Mouse (Mus musculus): Measurements from ENCODE around the gene Prkce. TPM values are rescaled to one million over a fixed set of nuclear protein-coding genes. Genes with fewer than 3 reads are reported as not detected.

Prkce gene
- 7.3 and 7.4 TPM in 2 replicates for polyA plus RNA-seq (2014; fragmentation: Nextera tagmentation; extraction: Ambion mirVana)

DNA sequence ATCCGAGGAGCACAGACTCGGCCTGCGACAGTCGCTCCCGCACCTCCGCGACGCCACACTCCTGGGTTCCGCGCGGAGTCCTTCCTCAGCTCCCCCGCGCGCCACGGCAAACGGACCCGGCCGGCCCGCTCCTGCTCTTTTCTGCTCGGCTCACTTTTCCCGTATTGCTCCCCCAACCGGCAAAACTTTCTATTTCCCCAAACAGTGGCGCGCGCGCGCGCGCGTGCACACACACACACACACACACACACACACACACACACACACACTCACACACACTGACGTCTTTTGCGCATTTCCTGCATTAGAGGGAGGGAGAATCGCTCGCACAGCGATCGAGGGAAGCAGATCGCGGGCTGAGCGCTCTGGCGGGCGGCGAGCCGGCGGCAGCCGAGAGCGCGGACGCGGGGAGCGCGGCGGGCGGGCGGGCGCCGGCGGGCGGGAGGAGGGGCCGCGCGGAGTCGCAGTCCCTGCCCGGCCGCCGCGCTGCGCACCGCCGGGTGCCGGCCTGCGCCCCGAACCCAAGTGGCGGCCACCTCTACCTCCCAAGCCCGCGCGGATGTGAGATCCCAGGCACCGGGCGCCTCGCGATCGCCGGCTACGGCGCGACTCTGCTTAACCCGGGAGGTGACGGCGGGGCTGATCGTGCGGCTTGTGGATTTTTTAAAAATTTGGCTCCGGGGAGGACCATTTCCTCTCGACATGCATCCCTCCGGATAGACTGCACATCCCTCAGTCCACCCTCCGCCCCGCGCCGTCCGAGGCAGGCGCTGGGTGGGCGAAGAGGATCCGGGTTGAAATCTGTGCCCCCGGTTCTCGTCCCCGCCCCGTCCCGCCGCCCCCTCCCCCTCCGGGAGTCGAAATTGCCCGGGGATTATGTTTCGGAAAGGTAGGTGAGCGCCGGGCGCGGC lies at the start of gene Prkce:
Prkce (plus strand) TSS at position 466 of the 911 bp plus-strand sequence.
- ATAC-seq (ENCODE audit: low FRiP score) (peak; percentile 77), DNase-seq (ENCODE audit: low spot score) (peak; percentile 90)
- Histone ChIP-seq H3K27me3 (ENCODE audit: control insufficient read depth, insufficient read depth, low read length) (no peaks in the 10 kb centered on the region), H3K36me3 (ENCODE audit: control insufficient read depth, insufficient read depth, low read length) (no peaks in the 10 kb centered on the region), H3K27ac (ENCODE audit: low read depth, low read length) (peak within 1 kb of the TSS; percentile 92), H3K4me1 (replicated peaks; ENCODE audit: control insufficient read depth, insufficient read depth, low read length) (peaks cover 3% of the 10 kb centered on the region; the same call in 1 of the 2 replicates), H3K9ac (ENCODE audit: low read depth, low read length) (peak within 1 kb of the TSS; percentile 81), H3K4me2 (replicated peaks; ENCODE audit: low read depth, low read length) (peak within 1 kb of the TSS; percentile 96), H3K4me3 (ENCODE audit: low read depth, low read length) (peak within 1 kb of the TSS; percentile 72), H3K9me3 (ENCODE audit: control insufficient read depth, low read length) (no peaks in the 10 kb centered on the region)
- WGBS = under 1% methylated on average over 66 of the region's 115 CpGs

DNA sequence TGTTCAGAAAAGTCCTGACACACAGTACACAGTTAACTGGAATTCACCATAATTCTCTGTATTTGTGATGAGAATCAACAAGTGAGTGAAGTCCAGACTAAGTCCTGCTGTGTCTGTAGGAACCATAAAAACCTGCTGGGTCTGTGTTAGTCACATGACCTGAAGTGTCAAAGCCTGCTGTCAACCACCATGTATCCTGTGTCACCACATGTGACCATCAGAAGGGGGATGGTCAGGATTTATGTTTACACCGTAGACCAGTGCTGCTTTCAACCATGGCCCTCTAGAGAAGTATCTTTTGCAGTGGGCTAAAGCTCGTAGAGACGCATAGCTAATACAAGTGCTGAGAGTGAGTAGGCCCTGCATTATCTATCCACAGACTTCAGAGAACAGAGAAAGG lies 44.4 kb upstream of the Prkce start:
- ATAC-seq (ENCODE audit: low FRiP score) (no peak), DNase-seq (ENCODE audit: low spot score) (no peak)
- no peaks in the 10 kb centered on the region for H3K9me3 ChIP-seq (ENCODE audit: control insufficient read depth, low read length)
- H3K36me3 ChIP-seq (ENCODE audit: control insufficient read depth, insufficient read depth, low read length) = no peaks in the 10 kb centered on the region
- H3K4me3 ChIP-seq (ENCODE audit: low read depth, low read length) = no peak overlapping the region
- no peak overlapping the region for H3K9ac ChIP-seq (ENCODE audit: low read depth, low read length)
- H3K4me1 ChIP-seq (replicated peaks; ENCODE audit: control insufficient read depth, insufficient read depth, low read length) = no peaks in the 10 kb centered on the region
- no peaks in the 10 kb centered on the region for H3K27me3 ChIP-seq (ENCODE audit: control insufficient read depth, insufficient read depth, low read length)
- WGBS = 86% methylated on average over 3 of the region's 3 CpGs
- H3K27ac ChIP-seq (ENCODE audit: low read depth, low read length) = no peak overlapping the region
- no peak overlapping the region for H3K4me2 ChIP-seq (replicated peaks; ENCODE audit: low read depth, low read length)

DNA sequence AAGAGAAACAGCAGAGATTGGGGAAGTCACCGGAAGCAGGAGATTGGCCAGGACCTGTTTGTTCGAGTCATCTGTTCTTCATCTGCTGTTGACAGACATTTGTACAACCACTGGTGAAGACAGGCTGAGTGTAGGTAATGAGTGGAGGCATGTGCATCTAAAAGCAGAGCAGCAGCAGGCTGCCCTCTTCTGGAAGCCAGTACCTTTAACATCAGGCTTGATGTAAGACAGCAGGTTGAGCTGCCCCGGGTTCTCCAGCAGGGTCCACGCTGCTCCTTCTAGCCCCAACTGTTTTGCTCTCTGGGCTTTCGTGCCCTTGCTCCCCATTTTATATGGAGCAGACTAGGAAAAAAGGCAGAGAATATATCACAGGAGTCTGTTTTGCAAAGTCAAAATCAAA lies 41.7 kb upstream of the Prkce start:
- H3K9ac ChIP-seq (ENCODE audit: low read depth, low read length) = no peak overlapping the region
- no peak overlapping the region for H3K27ac ChIP-seq (ENCODE audit: low read depth, low read length)
- no peaks in the 10 kb centered on the region for H3K9me3 ChIP-seq (ENCODE audit: control insufficient read depth, low read length)
- ATAC-seq (ENCODE audit: low FRiP score) (no peak), DNase-seq (ENCODE audit: low spot score) (no peak)
- H3K36me3 ChIP-seq (ENCODE audit: control insufficient read depth, insufficient read depth, low read length) = 0 out of 2 replicates have a peak, but pooled peaks cover 2% of the 10 kb centered on the region
- H3K27me3 ChIP-seq (ENCODE audit: control insufficient read depth, insufficient read depth, low read length) = no peaks in the 10 kb centered on the region
- no peaks in the 10 kb centered on the region for H3K4me1 ChIP-seq (replicated peaks; ENCODE audit: control insufficient read depth, insufficient read depth, low read length)
- H3K4me2 ChIP-seq (replicated peaks; ENCODE audit: low read depth, low read length) = no peak overlapping the region
- WGBS = 82% methylated on average over 5 of the region's 5 CpGs
- no peak overlapping the region for H3K4me3 ChIP-seq (ENCODE audit: low read depth, low read length)

DNA sequence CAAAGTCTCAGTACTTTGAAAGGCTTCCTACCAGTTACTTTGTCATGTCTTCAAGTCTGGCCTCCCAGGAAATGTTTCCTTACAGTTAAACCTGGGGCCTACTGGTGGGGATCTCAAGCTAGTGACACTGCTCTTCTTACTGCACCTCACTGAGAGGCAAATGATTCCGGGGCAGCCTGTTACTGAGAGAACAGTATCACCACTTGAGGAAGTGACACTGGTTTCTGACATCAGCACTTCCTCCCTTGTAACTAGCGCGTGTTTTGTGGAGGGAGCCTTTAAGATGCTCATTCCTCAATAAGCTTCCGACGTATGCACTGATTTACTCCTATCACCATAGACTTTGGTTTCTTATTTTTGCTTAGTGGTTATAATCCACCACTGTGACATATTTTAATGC lies 39.4 kb upstream of the Prkce start:
- Histone ChIP-seq H3K27me3 (ENCODE audit: control insufficient read depth, insufficient read depth, low read length) (no peaks in the 10 kb centered on the region), H3K36me3 (ENCODE audit: control insufficient read depth, insufficient read depth, low read length) (0 out of 2 replicates have a peak, but pooled peaks cover 2% of the 10 kb centered on the region), H3K4me3 (ENCODE audit: low read depth, low read length) (no peak overlapping the region), H3K9ac (ENCODE audit: low read depth, low read length) (no peak overlapping the region), H3K9me3 (ENCODE audit: control insufficient read depth, low read length) (no peaks in the 10 kb centered on the region), H3K27ac (ENCODE audit: low read depth, low read length) (no peak overlapping the region), H3K4me2 (replicated peaks; ENCODE audit: low read depth, low read length) (no peak overlapping the region), H3K4me1 (replicated peaks; ENCODE audit: control insufficient read depth, insufficient read depth, low read length) (no peaks in the 10 kb centered on the region)
- ATAC-seq (ENCODE audit: low FRiP score) (no peak), DNase-seq (ENCODE audit: low spot score) (no peak)
- 94% methylated on average over 5 of the region's 5 CpGs for WGBS

DNA sequence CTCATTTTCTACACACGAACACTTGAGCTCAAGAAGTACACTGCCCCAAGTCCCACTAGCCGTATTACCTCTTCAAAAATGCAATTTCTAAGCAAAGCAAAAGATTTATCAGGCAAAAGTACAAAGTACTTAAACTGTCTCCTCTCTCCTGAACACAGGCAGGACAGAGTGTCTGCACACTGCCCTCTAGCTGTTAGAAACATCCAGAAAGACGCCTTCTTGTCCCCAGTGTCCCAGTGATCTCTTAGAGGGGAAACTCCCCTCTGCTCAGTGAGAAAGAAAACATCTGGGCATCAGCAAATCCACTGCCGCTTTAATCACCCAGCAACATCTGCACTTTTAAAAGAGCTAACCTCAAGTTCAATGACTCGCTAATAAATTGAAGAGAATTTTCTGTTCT lies 35.1 kb upstream of the Prkce start:
- no peak overlapping the region for H3K9ac ChIP-seq (ENCODE audit: low read depth, low read length)
- H3K4me1 ChIP-seq (replicated peaks; ENCODE audit: control insufficient read depth, insufficient read depth, low read length) = no peaks in the 10 kb centered on the region
- no peaks in the 10 kb centered on the region for H3K27me3 ChIP-seq (ENCODE audit: control insufficient read depth, insufficient read depth, low read length)
- WGBS = 82% methylated on average over 5 of the region's 5 CpGs
- H3K36me3 ChIP-seq (ENCODE audit: control insufficient read depth, insufficient read depth, low read length) = 0 out of 2 replicates have a peak, but pooled peaks cover 2% of the 10 kb centered on the region
- no peak overlapping the region for H3K4me2 ChIP-seq (replicated peaks; ENCODE audit: low read depth, low read length)
- no peak overlapping the region for H3K27ac ChIP-seq (ENCODE audit: low read depth, low read length)
- no peak overlapping the region for H3K4me3 ChIP-seq (ENCODE audit: low read depth, low read length)
- DNase-seq (ENCODE audit: low spot score) (no peak), ATAC-seq (ENCODE audit: low FRiP score) (no peak)
- H3K9me3 ChIP-seq (ENCODE audit: control insufficient read depth, low read length) = no peaks in the 10 kb centered on the region

DNA sequence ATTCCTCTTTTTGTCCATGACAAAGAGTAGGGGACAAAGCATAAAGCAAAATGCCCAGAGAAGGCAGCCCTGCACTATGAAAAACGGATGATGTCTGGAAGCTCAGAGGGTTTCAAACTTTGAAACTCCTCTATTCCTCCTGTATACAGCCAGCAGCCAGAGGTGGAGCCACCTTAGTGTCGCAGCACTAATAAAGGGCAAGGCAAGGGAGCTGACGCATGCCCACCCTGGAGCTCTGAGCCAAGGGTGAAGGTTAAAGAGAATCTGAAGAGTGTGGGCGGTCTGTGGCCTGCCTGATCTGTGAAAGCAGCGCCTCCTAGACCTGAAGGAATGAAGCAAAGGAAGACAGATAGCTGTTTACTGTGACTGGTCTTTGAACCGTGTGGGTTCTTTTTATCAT lies 33.1 kb upstream of the Prkce start:
- H3K9me3 ChIP-seq (ENCODE audit: control insufficient read depth, low read length) = no peaks in the 10 kb centered on the region
- H3K4me2 ChIP-seq (replicated peaks; ENCODE audit: low read depth, low read length) = no peak overlapping the region
- H3K4me1 ChIP-seq (replicated peaks; ENCODE audit: control insufficient read depth, insufficient read depth, low read length) = no peaks in the 10 kb centered on the region
- H3K4me3 ChIP-seq (ENCODE audit: low read depth, low read length) = no peak overlapping the region
- H3K27ac ChIP-seq (ENCODE audit: low read depth, low read length) = no peak overlapping the region
- no peak overlapping the region for H3K9ac ChIP-seq (ENCODE audit: low read depth, low read length)
- DNase-seq (ENCODE audit: low spot score) (no peak), ATAC-seq (ENCODE audit: low FRiP score) (no peak)
- H3K27me3 ChIP-seq (ENCODE audit: control insufficient read depth, insufficient read depth, low read length) = no peaks in the 10 kb centered on the region
- H3K36me3 ChIP-seq (ENCODE audit: control insufficient read depth, insufficient read depth, low read length) = no peaks in the 10 kb centered on the region
- WGBS = 85% methylated on average over 6 of the region's 6 CpGs

DNA sequence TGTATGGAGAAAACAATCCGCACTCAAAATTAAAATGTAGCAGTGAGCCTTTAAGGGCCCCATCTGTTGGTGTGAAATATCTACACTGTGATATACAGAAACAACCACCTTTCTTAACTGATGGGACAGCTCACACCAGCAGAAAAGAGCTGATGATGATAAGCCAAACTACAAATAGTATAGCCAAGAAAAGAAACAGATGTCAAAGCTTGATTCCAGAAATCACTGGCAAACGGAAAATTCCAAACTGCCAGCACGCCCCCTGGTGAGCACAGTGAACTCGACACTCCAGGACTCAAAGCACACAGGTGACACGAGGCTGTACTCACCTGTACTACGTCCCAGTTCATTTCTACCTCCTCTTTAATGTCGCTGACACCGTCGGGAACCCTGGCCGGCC lies 31.8 kb upstream of the Prkce start:
- Histone ChIP-seq H3K9ac (ENCODE audit: low read depth, low read length) (no peak overlapping the region), H3K27ac (ENCODE audit: low read depth, low read length) (no peak overlapping the region), H3K4me3 (ENCODE audit: low read depth, low read length) (no peak overlapping the region), H3K4me1 (replicated peaks; ENCODE audit: control insufficient read depth, insufficient read depth, low read length) (no peaks in the 10 kb centered on the region), H3K4me2 (replicated peaks; ENCODE audit: low read depth, low read length) (no peak overlapping the region), H3K9me3 (ENCODE audit: control insufficient read depth, low read length) (no peaks in the 10 kb centered on the region), H3K27me3 (ENCODE audit: control insufficient read depth, insufficient read depth, low read length) (no peaks in the 10 kb centered on the region), H3K36me3 (ENCODE audit: control insufficient read depth, insufficient read depth, low read length) (no peaks in the 10 kb centered on the region)
- DNase-seq (ENCODE audit: low spot score) (no peak), ATAC-seq (ENCODE audit: low FRiP score) (no peak)
- 83% methylated on average over 10 of the region's 10 CpGs for WGBS

DNA sequence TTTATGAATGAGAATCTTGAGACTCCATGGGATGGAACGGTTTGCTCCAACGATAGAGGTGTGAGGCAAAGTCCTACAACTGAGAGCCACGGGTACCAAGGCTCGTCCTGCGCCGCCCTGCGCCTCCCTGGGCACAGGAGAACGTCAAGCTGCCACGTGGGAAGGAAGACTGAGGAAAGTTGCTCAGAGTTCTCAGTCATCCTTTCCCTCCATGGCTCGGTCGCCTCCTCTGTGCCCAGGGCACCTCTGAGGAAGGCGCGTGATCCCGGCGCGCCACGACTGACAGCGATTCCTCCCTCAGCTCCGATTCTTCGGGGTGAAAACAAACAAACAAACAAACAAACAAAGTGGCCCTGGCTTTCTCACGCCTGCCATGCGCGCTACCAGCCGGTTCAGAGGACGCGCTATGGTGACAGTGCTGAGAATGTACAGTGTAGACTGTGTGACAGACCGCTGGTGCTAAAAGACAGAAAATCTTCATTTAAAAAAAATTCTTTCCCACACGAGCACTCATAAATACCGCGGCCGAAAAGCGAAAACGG lies 23.0 kb upstream of the Prkce start:
- under 1% methylated on average over 33 of the region's 33 CpGs for WGBS
- ATAC-seq (ENCODE audit: low FRiP score) (peak; percentile 86), DNase-seq (ENCODE audit: low spot score) (no peak)
- Histone ChIP-seq H3K9me3 (ENCODE audit: control insufficient read depth, low read length) (no peaks in the 10 kb centered on the region), H3K9ac (ENCODE audit: low read depth, low read length) (peak overlapping the region; percentile 75), H3K4me3 (ENCODE audit: low read depth, low read length) (peak overlapping the region; percentile 76), H3K27ac (ENCODE audit: low read depth, low read length) (0 out of 2 replicates have a peak overlapping the region, but pooled peaks have one; percentile 47), H3K4me2 (replicated peaks; ENCODE audit: low read depth, low read length) (peak overlapping the region; percentile 92), H3K4me1 (replicated peaks; ENCODE audit: control insufficient read depth, insufficient read depth, low read length) (no peaks in the 10 kb centered on the region), H3K27me3 (ENCODE audit: control insufficient read depth, insufficient read depth, low read length) (no peaks in the 10 kb centered on the region), H3K36me3 (ENCODE audit: control insufficient read depth, insufficient read depth, low read length) (no peaks in the 10 kb centered on the region)

All from hindbrain, embryonic 11.5 days (tissue).